Mouse (Mus musculus): Measurements from ENCODE around the gene Cuta.
A peak's percentile ranks its signal among the peaks of the same experiment; 100 is the strongest.
"Not testable (repeated sequence)": the region's sequence is repeated elsewhere in the genome, so short reads cannot be mapped to it uniquely, and the experiment has no call there.

Gene Cuta

GRCm38 (mm10) chr17:26936453-26936852, 2.9 kb downstream of the Cuta start:
- no peak for DNase-seq (ENCODE audit: low read depth)

GRCm38 (mm10) chr17:26935027-26935426, 4.3 kb downstream of the Cuta start:
- no peak for DNase-seq (ENCODE audit: low read depth)

- no peak for DNase-seq (ENCODE audit: low read depth)
These were observed 5.2 kb downstream of the Cuta start for GRCm38 (mm10) chr17:26933885-26934827.

GRCm38 (mm10) chr17:26933419-26933818, 6.0 kb downstream of the Cuta start:
- DNase-seq (ENCODE audit: low read depth) = no peak

GRCm38 (mm10) chr17:26932839-26933398, 6.5 kb downstream of the Cuta start, which contains the start of gene Phf1:
TSS of gene Phf1 (plus strand) at chr17:26933052.
- peak; percentile 98 for DNase-seq (ENCODE audit: low read depth)

- not testable (repeated sequence) for DNase-seq (ENCODE audit: low read depth)
These were observed 7.6 kb downstream of the Cuta start for GRCm38 (mm10) chr17:26931795-26932194.

GRCm38 (mm10) chr17:26925414-26925813, 14.0 kb downstream of the Cuta start:
- DNase-seq (ENCODE audit: low read depth) = not testable (repeated sequence)

GRCm38 (mm10) chr17:26922368-26922767, 17.0 kb downstream of the Cuta start:
- DNase-seq (ENCODE audit: low read depth) = not testable (repeated sequence)

GRCm38 (mm10) chr17:26919516-26919915, 19.9 kb downstream of the Cuta start:
- DNase-seq (ENCODE audit: low read depth) = not testable (repeated sequence)

- DNase-seq (ENCODE audit: low read depth) = no peak
These were observed 21.0 kb downstream of the Cuta start for GRCm38 (mm10) chr17:26918343-26918742.

GRCm38 (mm10) chr17:26917560-26917959, 21.8 kb downstream of the Cuta start:
- not testable (repeated sequence) for DNase-seq (ENCODE audit: low read depth)

- DNase-seq (ENCODE audit: low read depth) = peak; percentile 100
These were observed 22.5 kb downstream of the Cuta start, which contains the start of gene Kifc5b for GRCm38 (mm10) chr17:26916711-26917482. TSS of gene Kifc5b (plus strand) at chr17:26917091.

- no peak for DNase-seq (ENCODE audit: low read depth)
These were observed 24.1 kb downstream of the Cuta start for GRCm38 (mm10) chr17:26915248-26915647.

- DNase-seq (ENCODE audit: low read depth) = not testable (repeated sequence)
These were observed 31.9 kb downstream of the Cuta start for GRCm38 (mm10) chr17:26907506-26907905.

GRCm38 (mm10) chr17:26904320-26904719, 35.0 kb downstream of the Cuta start:
- DNase-seq (ENCODE audit: low read depth) = no peak

- no peak for DNase-seq (ENCODE audit: low read depth)
These were observed 38.5 kb downstream of the Cuta start for GRCm38 (mm10) chr17:26900916-26901315.

- DNase-seq (ENCODE audit: low read depth) = peak; percentile 87
These were observed 43.8 kb downstream of the Cuta start for GRCm38 (mm10) chr17:26895578-26895977.

- DNase-seq (ENCODE audit: low read depth) = no peak
These were observed 45.0 kb downstream of the Cuta start for GRCm38 (mm10) chr17:26894342-26894741.

- DNase-seq (ENCODE audit: low read depth) = no peak
These were observed 45.9 kb downstream of the Cuta start for GRCm38 (mm10) chr17:26893492-26893891.

GRCm38 (mm10) chr17:26892635-26893375, 46.6 kb downstream of the Cuta start:
- no peak for DNase-seq (ENCODE audit: low read depth)

- DNase-seq (ENCODE audit: low read depth) = no peak
These were observed 51.4 kb downstream of the Cuta start for GRCm38 (mm10) chr17:26887926-26888325.
